9 mouse cellular contexts compared by ENCODE assay signal in the genomic region with DNA sequence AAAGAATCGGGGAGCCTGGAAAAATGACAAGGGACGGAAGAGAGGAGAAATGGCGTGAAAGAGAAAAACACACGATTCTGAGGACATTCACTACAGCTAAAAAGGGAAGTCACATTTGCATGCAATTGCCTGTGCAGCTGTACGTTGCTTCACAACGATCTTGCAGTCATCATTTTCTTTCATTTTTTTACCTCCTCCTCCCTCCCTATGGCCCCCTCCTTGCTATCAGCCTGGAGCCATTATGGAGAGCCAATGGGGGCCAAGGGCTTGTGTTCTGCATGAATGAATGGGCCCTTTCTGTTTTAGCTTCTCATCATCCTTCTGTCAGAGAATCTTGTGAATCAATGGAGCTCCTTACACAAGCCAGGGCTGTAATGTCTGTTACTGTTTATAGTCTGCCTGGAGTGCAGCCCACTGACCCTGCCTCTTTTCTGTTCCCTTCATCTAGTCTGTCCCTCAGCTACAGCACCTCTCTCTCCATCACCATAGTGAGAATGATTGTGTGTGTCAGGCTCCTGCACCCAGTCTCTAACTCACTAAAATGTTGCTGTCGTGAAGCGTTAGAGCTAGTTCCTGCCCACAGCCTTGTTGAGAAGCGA. TPM values are rescaled to one million over a fixed set of nuclear protein-coding genes. Genes with fewer than 3 reads are reported as not detected.
DNase-seq lines count a peak whose midpoint lies in the region; ATAC-seq and TF ChIP-seq lines count a peak whose summit lies in the region.
"Had no signal": no experiment of that assay in that cellular context is flagged by ENCODE, and none has a peak within 500 bp of the region (broad histone marks: within the 10 kb centered on the region; RNA-seq: fewer than 3 reads in every experiment).

No protein-coding gene starts in this region.

- no peak overlapping the region for H3K4me3 ChIP-seq in forebrain, embryonic 11.5 days (ENCODE audit: low read depth, low read length)
- no peak overlapping the region for H3K4me3 ChIP-seq in forebrain, embryonic 10.5 days
- H3K4me3 ChIP-seq in lung, postnatal 0 days (ENCODE audit: low read depth, low read length): no peak overlapping the region
- no peak overlapping the region for H3K4me3 ChIP-seq in intestine, embryonic 16.5 days (ENCODE audit: low read length)
- H3K4me3 ChIP-seq: erythroblast, embryonic 14.5 days had no signal

- peak; percentile 24 for DNase-seq in forebrain, embryonic 11.5 days (ENCODE audit: low spot score)
- DNase-seq in forebrain, embryonic 10.5 days (ENCODE audit: extremely low spot score, low spot score): no peak
- no peak for DNase-seq in lung, postnatal 0 days (ENCODE audit: low spot score)
- no peak for DNase-seq in lung, postnatal 36 days
- DNase-seq in c-Kit-positive CD71-negative TER-119-negative erythroid progenitor cells, embryonic 14.5 days (ENCODE audit: low read depth): peak; percentile 13
- no peak for DNase-seq in cerebellum, adult 9-11 months
- no peak for DNase-seq in right cerebral cortex, postnatal 36 days (ENCODE audit: low spot score in 2 of 2)

- peaks cover 57% of the 10 kb centered on the region for H3K27me3 ChIP-seq in forebrain, embryonic 11.5 days (ENCODE audit: control insufficient read depth, insufficient read depth, low read length)
- H3K27me3 ChIP-seq in forebrain, embryonic 10.5 days (ENCODE audit: poor library complexity, severe bottlenecking): peaks cover 100% of the 10 kb centered on the region
- H3K27me3 ChIP-seq in lung, postnatal 0 days (replicated peaks; ENCODE audit: insufficient read depth, low read length): no peaks in the 10 kb centered on the region
- no peaks in the 10 kb centered on the region for H3K27me3 ChIP-seq in intestine, embryonic 16.5 days (replicated peaks; ENCODE audit: control insufficient read depth, insufficient read depth, low read length)

- H3K36me3 ChIP-seq in forebrain, embryonic 11.5 days (ENCODE audit: control insufficient read depth, insufficient read depth, low read length): no peaks in the 10 kb centered on the region
- no peaks in the 10 kb centered on the region for H3K36me3 ChIP-seq in forebrain, embryonic 10.5 days (replicated peaks)
- H3K36me3 ChIP-seq in lung, postnatal 0 days (ENCODE audit: insufficient read depth, low read length): no peaks in the 10 kb centered on the region
- H3K36me3 ChIP-seq in intestine, embryonic 16.5 days (ENCODE audit: control insufficient read depth, insufficient read depth, low read length): no peaks in the 10 kb centered on the region

- peak; percentile 23; the same call in 1 of the 2 replicates for ATAC-seq in forebrain, embryonic 11.5 days (replicated peaks; ENCODE audit: low FRiP score)
- no peak for ATAC-seq in lung, postnatal 0 days
- ATAC-seq in intestine, embryonic 16.5 days: no peak

- 63% methylated on average over 9 of the region's 9 CpGs for WGBS in forebrain, embryonic 11.5 days
- WGBS in forebrain, embryonic 10.5 days: 74% methylated on average over 9 of the region's 9 CpGs
- 55% methylated on average over 9 of the region's 9 CpGs for WGBS in lung, postnatal 0 days
- 44% methylated on average over 9 of the region's 9 CpGs for WGBS in intestine, embryonic 16.5 days

- no peak for TF ChIP-seq CTCF in lung, postnatal 0 days (IDR thresholded peaks at IDR 0.05)

- peaks cover 14% of the 10 kb centered on the region; the same call in 1 of the 2 replicates for H3K4me1 ChIP-seq in forebrain, embryonic 11.5 days (replicated peaks; ENCODE audit: control insufficient read depth, insufficient read depth, low read length)
- H3K4me1 ChIP-seq in forebrain, embryonic 10.5 days: peaks cover 40% of the 10 kb centered on the region
- peaks cover 15% of the 10 kb centered on the region; the same call in 1 of the 2 replicates for H3K4me1 ChIP-seq in lung, postnatal 0 days (ENCODE audit: insufficient read depth, low read depth, low read length)
- H3K4me1 ChIP-seq in intestine, embryonic 16.5 days (ENCODE audit: control insufficient read depth, insufficient read depth, low read length): peaks cover 33% of the 10 kb centered on the region

- no peaks in the 10 kb centered on the region for H3K9me3 ChIP-seq in forebrain, embryonic 11.5 days (ENCODE audit: control insufficient read depth, low read length)
- no peaks in the 10 kb centered on the region for H3K9me3 ChIP-seq in forebrain, embryonic 10.5 days
- no peaks in the 10 kb centered on the region for H3K9me3 ChIP-seq in lung, postnatal 0 days (ENCODE audit: low read length)
- no peaks in the 10 kb centered on the region for H3K9me3 ChIP-seq in intestine, embryonic 16.5 days (ENCODE audit: control insufficient read depth, low read length)

- TF ChIP-seq EP300 in lung, postnatal 0 days (IDR thresholded peaks at IDR 0.05): no peak

- no peak overlapping the region for H3K9ac ChIP-seq in forebrain, embryonic 11.5 days (ENCODE audit: low read length)
- no peak overlapping the region for H3K9ac ChIP-seq in lung, postnatal 0 days (replicated peaks; ENCODE audit: low read depth)
- H3K9ac ChIP-seq in intestine, embryonic 16.5 days (ENCODE audit: low read depth, low read length): no peak overlapping the region

- no peak overlapping the region for H3K4me2 ChIP-seq in forebrain, embryonic 11.5 days (ENCODE audit: low read depth, low read length, severe bottlenecking)
- 0 out of 2 replicates have a peak overlapping the region, but pooled peaks have one; percentile 12 for H3K4me2 ChIP-seq in lung, postnatal 0 days (replicated peaks; ENCODE audit: low read depth, low read length)
- H3K4me2 ChIP-seq in intestine, embryonic 16.5 days (ENCODE audit: low read depth, low read length): no peak overlapping the region

- no peak overlapping the region for H3K27ac ChIP-seq in forebrain, embryonic 11.5 days (ENCODE audit: low read depth, low read length)
- no peak overlapping the region for H3K27ac ChIP-seq in forebrain, embryonic 10.5 days
- H3K27ac ChIP-seq in lung, postnatal 0 days (ENCODE audit: low read length): peak overlapping the region; percentile 47; the same call in 1 of the 2 replicates
- H3K27ac ChIP-seq in intestine, embryonic 16.5 days (ENCODE audit: low read length): peak overlapping the region; percentile 47; the same call in 1 of the 2 replicates

RNA-seq across cellular contexts. Expression of gene Ets1, which starts 32.2 kb away (rescaled TPM):
- 18.4 and 22.6 TPM in 2 replicates for polyA plus RNA-seq in forebrain, embryonic 11.5 days (2014; fragmentation: Nextera tagmentation; extraction: Ambion mirVana)
- 27.3 and 28.1 TPM in 2 replicates for polyA plus RNA-seq in forebrain, embryonic 10.5 days (2016; fragmentation: Nextera tagmentation; extraction: Ambion mirVana)
- 78.2 and 113 TPM in 2 replicates for polyA plus RNA-seq in lung, postnatal 0 days (2015; fragmentation: Nextera tagmentation; extraction: Ambion mirVana)
- polyA plus RNA-seq in intestine, embryonic 16.5 days (2015; fragmentation: Nextera tagmentation; extraction: Ambion mirVana): 33.0 and 33.9 TPM in 2 replicates

Comparison
In these comparisons a context has a peak if more than half of its experiments do, and no peak if none do; other contexts are left out.
1. DNase-seq: peak in forebrain, embryonic 11.5 days (single experiment) and c-Kit-positive CD71-negative TER-119-negative erythroid progenitor cells, embryonic 14.5 days (single experiment); none in forebrain, embryonic 10.5 days (single experiment), lung, postnatal 0 days (single experiment), lung, postnatal 36 days (single experiment), cerebellum, adult 9-11 months (single experiment) and right cerebral cortex, postnatal 36 days (0 of 2).
2. H3K27ac ChIP-seq: peak in lung, postnatal 0 days (single experiment) and intestine, embryonic 16.5 days (single experiment); none in forebrain, embryonic 11.5 days (single experiment) and forebrain, embryonic 10.5 days (single experiment).